Mouse (Mus musculus) heart, embryonic 10.5 days (tissue): ENCODE results near the gene Rps6kb1. TPM values are rescaled to one million over a fixed set of nuclear protein-coding genes. Genes with fewer than 3 reads are reported as not detected.

ENCODE experiments used
- DNase-seq: peaks from one replicate; pipeline ENCODE4 v3.0.0-alpha.2; 2017; ENCODE audit warnings: low spot score
- H3K27ac ChIP-seq: fragments of 300-500 bp; sonication (generic); 2 replicates; pipeline ENCODE4 v1.5.1; 2016; ENCODE audit warnings: mild to moderate bottlenecking
- H3K27me3 ChIP-seq: fragments of 300-500 bp; sonication (generic); 2 replicates; pipeline ENCODE4 v1.6.1; 2016; ENCODE audit warnings: mild to moderate bottlenecking; ENCODE audit not compliant: poor library complexity, insufficient read depth, severe bottlenecking
- H3K36me3 ChIP-seq: fragments of 300-500 bp; sonication (generic); 2 replicates; pipeline ENCODE4 v1.6.1; 2016; ENCODE audit warnings: mild to moderate bottlenecking, moderate library complexity
- H3K4me1 ChIP-seq: fragments of 300-500 bp; sonication (generic); 2 replicates; pipeline ENCODE4 v1.6.1; 2016; ENCODE audit warnings: mild to moderate bottlenecking
- H3K4me3 ChIP-seq: fragments of 300-500 bp; sonication (generic); 2 replicates; pipeline ENCODE4 v1.5.1; 2016; ENCODE audit warnings: mild to moderate bottlenecking, moderate library complexity
- H3K9me3 ChIP-seq: fragments of 300-500 bp; sonication (generic); 2 replicates; pipeline ENCODE4 v1.6.1; 2016; ENCODE audit warnings: mild to moderate bottlenecking, moderate library complexity
- WGBS: fragments of 180-500 bp; shearing (Covaris S2); methylation state at CpG from one replicate; pipeline ENCODE4 v1.1.7; 2016; 5-methylcytosine and 5-hydroxymethylcytosine counted together
- polyA plus RNA-seq: library from polyadenylated mRNA; unstranded; fragments of >200 nt; fragmentation: Nextera tagmentation; extraction: Ambion mirVana; gene quantifications from 2 replicates; pipeline ENCODE4 v1.2.1, GENCODE M21; 2016

The Rps6kb1 gene
- polyA plus RNA-seq, 1 experiment from 2014 or later: 60.4 TPM

DNA sequence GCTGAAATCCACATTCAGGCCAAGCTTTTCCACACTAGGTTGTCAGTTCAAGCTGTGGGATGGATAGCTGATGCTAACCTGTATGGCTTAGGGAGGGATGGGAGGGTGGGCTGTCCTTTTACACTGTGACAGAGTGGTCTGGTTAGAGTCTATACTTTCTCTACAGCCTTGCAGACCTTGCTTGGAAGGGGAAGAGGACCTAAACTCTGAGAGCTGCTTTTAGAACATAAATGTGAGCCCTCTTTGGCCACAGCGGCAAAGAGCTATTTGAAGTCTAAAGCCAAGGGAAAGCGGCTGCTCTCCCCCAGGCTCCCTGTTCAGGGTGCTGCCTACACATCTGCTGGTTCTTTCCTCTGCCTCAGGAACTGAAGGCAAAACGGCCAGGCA is 41.0 kb upstream of the Rps6kb1 start:
- H3K27ac ChIP-seq: peak overlapping the region; percentile 95
- 28% methylated on average over 3 of the region's 3 CpGs for WGBS
- no peaks in the 10 kb centered on the region for H3K27me3 ChIP-seq
- H3K36me3 ChIP-seq: no peaks in the 10 kb centered on the region
- H3K4me3 ChIP-seq: peak overlapping the region; percentile 70
- DNase-seq: no peak
- H3K9me3 ChIP-seq: no peaks in the 10 kb centered on the region
- H3K4me1 ChIP-seq: peaks cover 26% of the 10 kb centered on the region

DNA sequence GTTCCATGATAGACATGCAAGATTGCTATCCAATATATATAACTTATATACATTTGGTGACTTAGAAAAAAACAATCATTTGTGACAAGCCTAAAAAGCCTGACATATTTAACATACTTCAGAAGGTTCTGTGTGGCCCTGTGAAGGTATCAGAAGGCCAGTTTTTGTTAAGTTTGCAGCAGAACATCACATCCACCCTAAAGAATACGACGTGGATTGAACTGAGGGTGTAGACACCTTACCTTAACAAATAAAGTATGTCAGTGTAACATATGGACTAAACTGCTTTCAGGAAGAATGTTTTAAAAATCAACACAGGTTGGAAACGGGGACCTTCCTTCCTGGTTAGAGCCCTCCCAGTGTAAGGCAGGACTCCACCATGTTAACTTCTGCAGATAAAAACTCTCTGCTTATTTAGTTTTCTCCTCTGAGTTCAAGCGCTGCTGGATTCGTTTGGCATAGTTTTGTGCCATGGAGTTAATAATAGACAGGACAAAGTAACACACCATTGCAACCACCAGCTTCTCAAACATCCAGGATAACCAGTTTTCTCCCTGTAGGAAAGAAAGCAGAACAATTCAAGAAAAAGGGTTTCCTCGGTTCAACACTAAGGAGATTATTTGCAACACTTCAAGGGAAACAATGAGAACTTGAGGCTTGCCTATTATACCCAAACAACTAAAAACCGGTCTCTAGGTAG is 40.4 kb upstream of the Rps6kb1 start:
- H3K27me3 ChIP-seq: no peaks in the 10 kb centered on the region
- H3K4me3 ChIP-seq: peak overlapping the region; percentile 70
- H3K4me1 ChIP-seq: peaks cover 26% of the 10 kb centered on the region
- no peaks in the 10 kb centered on the region for H3K9me3 ChIP-seq
- DNase-seq: no peak
- H3K27ac ChIP-seq: peak overlapping the region; percentile 95
- H3K36me3 ChIP-seq: no peaks in the 10 kb centered on the region
- WGBS: 60% methylated on average over 7 of the region's 7 CpGs

DNA sequence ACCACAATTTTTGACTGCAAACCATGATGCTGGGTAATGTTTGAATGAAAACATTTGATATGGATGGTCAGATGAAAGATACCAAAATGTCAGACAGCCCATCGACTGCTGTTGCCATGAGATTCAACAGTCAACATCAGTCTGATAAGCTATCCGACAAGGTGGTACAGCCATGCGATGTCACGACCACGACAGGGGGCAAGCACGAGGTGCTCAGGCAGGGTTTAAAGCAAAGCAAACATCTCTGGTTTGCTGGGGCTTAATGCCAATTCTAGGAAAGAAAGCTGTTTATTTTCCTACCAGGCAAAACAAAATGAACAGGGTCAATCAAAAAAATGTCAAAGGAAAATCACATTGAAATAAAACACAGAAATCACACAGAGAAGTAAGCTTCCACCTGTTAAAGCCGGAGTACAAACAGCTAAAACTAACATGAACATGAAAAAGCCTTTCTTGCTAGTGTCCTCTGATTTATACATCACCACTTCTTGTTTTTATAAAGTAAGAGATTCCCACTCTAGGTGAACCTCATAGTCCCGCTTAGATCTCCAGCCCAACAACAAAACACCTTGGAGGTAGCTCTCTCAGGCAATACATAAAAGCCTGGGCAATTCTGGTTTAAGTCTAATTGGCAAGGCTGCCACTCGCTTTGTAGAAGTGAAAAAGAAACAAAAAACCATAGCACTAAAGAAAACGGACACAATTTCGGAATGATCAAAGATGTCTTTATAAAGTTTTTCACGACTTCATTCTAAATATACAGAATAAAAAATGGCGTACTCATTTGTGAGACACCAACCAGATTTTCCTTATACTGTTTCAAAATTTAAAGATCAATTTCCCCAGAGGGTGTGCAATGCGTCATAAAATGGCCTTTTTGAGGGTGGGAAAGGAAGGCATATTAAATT is 39.6 kb upstream of the Rps6kb1 start:
- no peak for DNase-seq
- Histone ChIP-seq H3K27ac (no peak overlapping the region), H3K4me3 (peak overlapping the region; percentile 70; the same call in 1 of the 2 replicates), H3K27me3 (no peaks in the 10 kb centered on the region), H3K9me3 (no peaks in the 10 kb centered on the region), H3K36me3 (no peaks in the 10 kb centered on the region), H3K4me1 (peaks cover 31% of the 10 kb centered on the region)
- WGBS: 72% methylated on average over 14 of the region's 14 CpGs

GRCm38 (mm10) chr11:86583313-86583825 is 38.8 kb upstream of the Rps6kb1 start:
- H3K36me3 ChIP-seq: no peaks in the 10 kb centered on the region
- WGBS: 88% methylated on average over 3 of the region's 3 CpGs
- H3K27ac ChIP-seq: no peak overlapping the region

DNA sequence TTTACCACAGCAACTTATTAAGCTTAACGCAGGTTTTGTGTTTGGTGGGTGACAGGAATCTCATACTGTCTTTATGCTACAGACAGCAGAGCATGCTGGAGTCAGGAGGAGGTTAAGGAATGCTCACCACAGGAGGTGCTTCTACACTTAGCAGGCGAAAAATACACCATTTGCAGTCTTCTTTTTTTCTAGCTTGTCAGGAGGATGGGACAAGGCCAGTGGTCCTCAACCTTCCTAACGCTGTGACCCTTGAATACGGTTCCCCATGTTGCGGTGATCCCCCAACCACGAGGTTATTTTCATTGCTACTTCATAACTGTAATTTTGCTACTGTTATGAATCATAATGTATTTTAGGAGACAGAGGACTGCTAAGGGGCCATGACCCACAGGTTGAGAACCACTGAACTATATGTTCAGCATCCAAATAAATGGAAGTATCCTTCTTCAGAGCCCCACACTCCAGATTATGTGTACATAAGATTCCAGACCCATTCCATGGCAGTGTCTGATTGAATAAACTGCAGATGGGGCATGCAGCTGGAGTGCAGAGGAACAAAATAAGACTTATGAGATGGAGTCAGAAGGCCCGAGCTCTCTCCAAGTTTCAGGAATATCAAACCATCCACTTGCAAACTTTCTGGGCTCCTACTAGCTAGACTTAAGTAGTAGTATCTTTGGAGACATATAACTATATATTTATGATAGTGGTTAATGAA is 38.1 kb upstream of the Rps6kb1 start:
- 84% methylated on average over 7 of the region's 7 CpGs for WGBS
- no peak overlapping the region for H3K4me3 ChIP-seq
- no peaks in the 10 kb centered on the region for H3K27me3 ChIP-seq
- no peaks in the 10 kb centered on the region for H3K36me3 ChIP-seq
- H3K27ac ChIP-seq: no peak overlapping the region
- H3K9me3 ChIP-seq: no peaks in the 10 kb centered on the region
- no peak for DNase-seq
- peaks cover 37% of the 10 kb centered on the region for H3K4me1 ChIP-seq

More at GRCm38 (mm10) chr11:86583313-86583825, 38.8 kb upstream of the Rps6kb1 start:
- Histone ChIP-seq H3K27me3 (no peaks in the 10 kb centered on the region), H3K9me3 (no peaks in the 10 kb centered on the region), H3K4me1 (peaks cover 37% of the 10 kb centered on the region), H3K4me3 (no peak overlapping the region)
- no peak for DNase-seq

GRCm38 (mm10) chr11:86581943-86582542 is 37.4 kb upstream of the Rps6kb1 start:
- Histone ChIP-seq H3K4me1 (peaks cover 38% of the 10 kb centered on the region), H3K27me3 (no peaks in the 10 kb centered on the region), H3K9me3 (no peaks in the 10 kb centered on the region), H3K36me3 (no peaks in the 10 kb centered on the region), H3K4me3 (no peak overlapping the region), H3K27ac (0 out of 2 replicates have a peak overlapping the region, but pooled peaks have one; percentile 39)
- 81% methylated on average over 12 of the region's 12 CpGs for WGBS
- DNase-seq: no peak

DNA sequence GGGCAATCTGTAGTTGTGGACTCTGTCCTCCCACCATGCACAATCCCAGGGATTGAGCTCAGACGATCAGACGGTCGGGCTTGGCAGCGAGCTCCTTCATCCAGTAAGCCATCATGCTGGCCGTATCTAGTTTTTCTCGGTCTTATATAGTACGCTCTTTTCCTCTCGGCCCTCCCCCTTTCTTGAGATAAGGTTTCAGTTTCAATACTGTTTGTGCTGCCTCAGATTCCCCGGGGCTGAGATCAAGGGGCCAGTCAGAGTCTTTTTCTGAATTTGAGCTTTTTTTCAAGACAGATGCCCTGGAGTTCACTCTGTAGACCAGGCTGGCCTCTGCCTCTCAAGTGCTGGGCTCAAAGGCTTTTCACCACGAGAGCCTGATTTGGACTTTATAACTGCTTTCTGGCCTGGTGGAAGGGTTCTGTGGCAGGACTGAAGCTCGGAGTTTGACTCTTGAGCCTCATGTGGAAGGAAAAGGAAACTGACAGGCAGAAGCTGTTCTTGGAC is 36.7 kb upstream of the Rps6kb1 start:
- H3K36me3 ChIP-seq: no peaks in the 10 kb centered on the region
- no peaks in the 10 kb centered on the region for H3K9me3 ChIP-seq
- 32% methylated on average over 11 of the region's 11 CpGs for WGBS
- no peak for DNase-seq
- no peak overlapping the region for H3K4me3 ChIP-seq
- peaks cover 45% of the 10 kb centered on the region for H3K4me1 ChIP-seq
- no peaks in the 10 kb centered on the region for H3K27me3 ChIP-seq
- H3K27ac ChIP-seq: peak overlapping the region; percentile 77

- H3K27ac ChIP-seq: peak overlapping the region; percentile 77; the same call in 1 of the 2 replicates
These were observed 35.9 kb upstream of the Rps6kb1 start for GRCm38 (mm10) chr11:86580319-86581113.

GRCm38 (mm10) chr11:86579731-86580318 is 35.2 kb upstream of the Rps6kb1 start:
- DNase-seq: no peak
- Histone ChIP-seq H3K27ac (no peak overlapping the region), H3K4me3 (no peak overlapping the region), H3K4me1 (peaks cover 47% of the 10 kb centered on the region), H3K36me3 (no peaks in the 10 kb centered on the region), H3K9me3 (no peaks in the 10 kb centered on the region), H3K27me3 (no peaks in the 10 kb centered on the region)
- WGBS: 84% methylated on average over 10 of the region's 10 CpGs

More at GRCm38 (mm10) chr11:86580319-86581113, 35.9 kb upstream of the Rps6kb1 start:
- no peaks in the 10 kb centered on the region for H3K9me3 ChIP-seq
- DNase-seq: no peak
- H3K36me3 ChIP-seq: no peaks in the 10 kb centered on the region
- 84% methylated on average over 9 of the region's 9 CpGs for WGBS
- H3K4me1 ChIP-seq: peaks cover 50% of the 10 kb centered on the region
- no peak overlapping the region for H3K4me3 ChIP-seq
- H3K27me3 ChIP-seq: no peaks in the 10 kb centered on the region

GRCm38 (mm10) chr11:86578809-86579730 is 34.5 kb upstream of the Rps6kb1 start:
- 66% methylated on average over 25 of the region's 25 CpGs for WGBS
- H3K36me3 ChIP-seq: no peaks in the 10 kb centered on the region
- no peaks in the 10 kb centered on the region for H3K9me3 ChIP-seq
- peak overlapping the region; percentile 31; the same call in 1 of the 2 replicates for H3K27ac ChIP-seq
- H3K4me3 ChIP-seq: no peak overlapping the region
- H3K4me1 ChIP-seq: peaks cover 47% of the 10 kb centered on the region
- H3K27me3 ChIP-seq: no peaks in the 10 kb centered on the region
- no peak for DNase-seq
